Mouse (Mus musculus) cerebellum, adult 2 months (tissue): ENCODE results near the gene Havcr1.

Experiments used
- CTCF ChIP-seq: fragments of 200-500 bp; IDR thresholded peaks from 2 replicates; pipeline ENCODE4 v1.5.1; 2011; ENCODE audit warnings: low read depth, mild to moderate bottlenecking, control low read depth, low read length, moderate library complexity, borderline replicate concordance; ENCODE audit not compliant: insufficient read depth
- POLR2A ChIP-seq: fragments of 200-500 bp; IDR thresholded peaks from 2 replicates; pipeline ENCODE4 v1.6.1; 2011; ENCODE audit warnings: low read length, control low read depth, borderline replicate concordance; ENCODE audit not compliant: insufficient read depth

DNA sequence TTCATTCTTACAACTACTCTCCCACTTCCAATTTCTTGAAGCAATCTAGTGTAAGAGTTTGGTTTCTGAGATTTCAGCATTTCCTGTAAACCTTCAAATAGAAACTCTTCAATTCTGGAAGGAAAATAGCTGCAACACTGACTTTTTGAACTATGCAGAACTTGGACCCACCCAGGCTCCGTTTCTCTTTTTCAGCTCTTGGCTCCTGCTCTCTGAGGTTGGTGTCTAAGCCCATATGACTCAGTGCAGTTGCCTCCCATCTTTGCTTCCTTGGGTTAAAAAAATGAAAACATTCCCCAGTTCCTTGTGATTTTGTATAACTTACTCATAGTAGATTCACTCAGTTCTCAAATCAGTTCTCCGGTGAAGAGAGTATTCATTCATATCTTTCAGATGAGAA, 69.6 kb downstream of the Havcr1 start:
- TF ChIP-seq POLR2A (no peak), CTCF (no peak)
